Mouse (Mus musculus) forebrain, embryonic 13.5 days (tissue): ENCODE measurements around the gene Nadsyn1. TPM values are rescaled to one million over a fixed set of nuclear protein-coding genes. Genes with fewer than 3 reads are reported as not detected.

Source experiments
- microRNA-seq: library from miRNA; unstranded; fragments of <30 nt; microRNA quantifications from one replicate; pipeline ENCODE4, GENCODE M21; 2016
- polyA plus RNA-seq: library from polyadenylated mRNA; unstranded; fragments of >200 nt; fragmentation: Nextera tagmentation; extraction: Ambion mirVana; gene quantifications from 2 replicates; pipeline ENCODE4 v1.2.1, GENCODE M21; 2015

The Nadsyn1 gene
- polyA plus RNA-seq, 1 experiment from 2014 or later, result 5.6 TPM

Small RNA genes within 50 kb of the gene (microRNA-seq; reads per million reads assigned to microRNA genes)
- gene Gm22064, result not detected

Other genes with a start within 250 kb of the Nadsyn1 start
- gene Cars, start 222.8 kb downstream of the Nadsyn1 start, polyA plus RNA-seq, result 64.4 and 73.7 TPM in 2 replicates
- gene Tnfrsf26, start 194.1 kb downstream of the Nadsyn1 start, polyA plus RNA-seq, result 0.05 and 0.14 TPM in 2 replicates
- 5.3 and 5.5 TPM in 2 replicates for gene Tnfrsf22, start 173.2 kb downstream of the Nadsyn1 start, polyA plus RNA-seq
- gene Tnfrsf23, start 137.0 kb downstream of the Nadsyn1 start, polyA plus RNA-seq, result 0.61 and 0.73 TPM in 2 replicates
- gene Osbpl5, start 65.9 kb downstream of the Nadsyn1 start, polyA plus RNA-seq, result 21.6 and 22.6 TPM in 2 replicates
- gene Mrgprg, start 55.9 kb downstream of the Nadsyn1 start, polyA plus RNA-seq, result not detected in 2 replicates
- gene Mrgpre, start 38.3 kb downstream of the Nadsyn1 start, polyA plus RNA-seq, result 1.8 and 1.9 TPM in 2 replicates
- gene Dhcr7, start 296 bp upstream of the Nadsyn1 start, polyA plus RNA-seq, result 47.1 and 52.0 TPM in 2 replicates
- gene Gm498, start 44.0 kb upstream of the Nadsyn1 start, polyA plus RNA-seq, result not detected in 2 replicates
- 4.1 and 4.9 TPM in 2 replicates for gene Shank2, start 179.1 kb upstream of the Nadsyn1 start, polyA plus RNA-seq